Mouse (Mus musculus) brown adipose tissue, adult 24 weeks (tissue): Measurements from ENCODE around the gene Gm5108. TPM values are rescaled to one million over a fixed set of nuclear protein-coding genes. Genes with fewer than 3 reads are reported as not detected.

ENCODE experiments used
- H3K27ac ChIP-seq: fragments of 200-500 bp; replicated peaks from 2 replicates; pipeline ENCODE4 v1.5.1; 2012; ENCODE audit warnings: low read depth, mild to moderate bottlenecking, low read length
- H3K4me1 ChIP-seq: fragments of 200-500 bp; 2 replicates; pipeline ENCODE4 v1.6.1; 2012; ENCODE audit warnings: low read length, mixed read lengths; ENCODE audit not compliant: control insufficient read depth, insufficient read depth, insufficient read length
- H3K4me3 ChIP-seq: fragments of 200-500 bp; 2 replicates; pipeline ENCODE4 v1.5.1; 2012; ENCODE audit warnings: low read depth, mild to moderate bottlenecking, low read length, moderate library complexity; ENCODE audit not compliant: insufficient read depth
- polyA plus RNA-seq: library from polyadenylated mRNA; stranded (reverse); fragments of >200 nt; gene quantifications from 2 replicates; pipeline ENCODE4 v1.2.4, GENCODE M21; 2012; ENCODE audit not compliant: missing spikeins, insufficient read depth, insufficient read length

The Gm5108 gene
- polyA plus RNA-seq = not detected in 2 replicates

- peaks cover 3% of the 10 kb centered on the region; the same call in 1 of the 2 replicates for H3K4me1 ChIP-seq
- H3K27ac ChIP-seq = no peak within 1 kb of the TSS
- H3K4me3 ChIP-seq = no peak within 1 kb of the TSS
These were observed at the start of gene Gm5108 for GRCm38 (mm10) chr5:67941369-67941768. Gm5108 (plus strand) TSS chr5:67941669.

- Histone ChIP-seq H3K4me1 (no peaks in the 10 kb centered on the region), H3K4me3 (no peak overlapping the region), H3K27ac (no peak overlapping the region)
These were observed 42.5 kb upstream of the Gm5108 start for GRCm38 (mm10) chr5:67898921-67899320.

GRCm38 (mm10) chr5:67904555-67904954 lies 36.9 kb upstream of the Gm5108 start:
- Histone ChIP-seq H3K4me3 (no peak overlapping the region), H3K4me1 (no peaks in the 10 kb centered on the region), H3K27ac (no peak overlapping the region)

GRCm38 (mm10) chr5:67930584-67930983 lies 10.9 kb upstream of the Gm5108 start:
- Histone ChIP-seq H3K4me1 (peaks cover 5% of the 10 kb centered on the region; the same call in 1 of the 2 replicates), H3K4me3 (no peak overlapping the region)

GRCm38 (mm10) chr5:67931623-67932022 lies 9.8 kb upstream of the Gm5108 start:
- peaks cover 5% of the 10 kb centered on the region; the same call in 1 of the 2 replicates for H3K4me1 ChIP-seq
- no peak overlapping the region for H3K27ac ChIP-seq
- H3K4me3 ChIP-seq = no peak overlapping the region

More at GRCm38 (mm10) chr5:67930584-67930983, 10.9 kb upstream of the Gm5108 start:
- no peak overlapping the region for H3K27ac ChIP-seq

- H3K27ac ChIP-seq = peak overlapping the region; percentile 84
- no peak overlapping the region for H3K4me3 ChIP-seq
- H3K4me1 ChIP-seq = peaks cover 3% of the 10 kb centered on the region; the same call in 1 of the 2 replicates
These were observed 1.7 kb downstream of the Gm5108 start for GRCm38 (mm10) chr5:67943199-67943598.

GRCm38 (mm10) chr5:67944074-67944785 lies 2.8 kb downstream of the Gm5108 start:
- Histone ChIP-seq H3K27ac (no peak overlapping the region), H3K4me3 (no peak overlapping the region), H3K4me1 (peaks cover 3% of the 10 kb centered on the region; the same call in 1 of the 2 replicates)

- peaks cover 3% of the 10 kb centered on the region; the same call in 1 of the 2 replicates for H3K4me1 ChIP-seq
- no peak within 1 kb of the TSS for H3K4me3 ChIP-seq
- H3K27ac ChIP-seq = no peak within 1 kb of the TSS
These were observed 4.9 kb downstream of the Gm5108 start, which contains the start of gene Gm21905 for GRCm38 (mm10) chr5:67946321-67946720. Gm21905 (minus strand) TSS chr5:67946421.

GRCm38 (mm10) chr5:67947006-67947405 lies 5.5 kb downstream of the Gm5108 start:
- no peak overlapping the region for H3K4me3 ChIP-seq
- H3K4me1 ChIP-seq = peaks cover 3% of the 10 kb centered on the region; the same call in 1 of the 2 replicates
- no peak overlapping the region for H3K27ac ChIP-seq

GRCm38 (mm10) chr5:67948074-67948473 lies 6.6 kb downstream of the Gm5108 start:
- peaks cover under 1% of the 10 kb centered on the region; the same call in 1 of the 2 replicates for H3K4me1 ChIP-seq
- no peak overlapping the region for H3K27ac ChIP-seq
- H3K4me3 ChIP-seq = no peak overlapping the region

GRCm38 (mm10) chr5:67954097-67954496 lies 12.6 kb downstream of the Gm5108 start:
- Histone ChIP-seq H3K27ac (no peak overlapping the region), H3K4me1 (no peaks in the 10 kb centered on the region), H3K4me3 (no peak overlapping the region)

- Histone ChIP-seq H3K4me1 (no peaks in the 10 kb centered on the region), H3K4me3 (no peak overlapping the region), H3K27ac (no peak overlapping the region)
These were observed 14.0 kb downstream of the Gm5108 start for GRCm38 (mm10) chr5:67955486-67955885.

GRCm38 (mm10) chr5:67961708-67962629 lies 20.5 kb downstream of the Gm5108 start:
- no peaks in the 10 kb centered on the region for H3K4me1 ChIP-seq
- H3K4me3 ChIP-seq = no peak overlapping the region
- H3K27ac ChIP-seq = no peak overlapping the region

- Histone ChIP-seq H3K27ac (no peak overlapping the region), H3K4me1 (no peaks in the 10 kb centered on the region), H3K4me3 (no peak overlapping the region)
These were observed 28.1 kb downstream of the Gm5108 start for GRCm38 (mm10) chr5:67969536-67969935.

GRCm38 (mm10) chr5:67981946-67982526 lies 40.6 kb downstream of the Gm5108 start:
- H3K27ac ChIP-seq = no peak overlapping the region
- H3K4me1 ChIP-seq = no peaks in the 10 kb centered on the region
- H3K4me3 ChIP-seq = no peak overlapping the region
